Mouse (Mus musculus) megakaryocyte progenitor cell, adult 5-6 weeks (primary cell): ENCODE results near the gene Ebna1bp2. TPM values are rescaled to one million over a fixed set of nuclear protein-coding genes. Genes with fewer than 3 reads are reported as not detected.

ENCODE experiments used
- ATAC-seq: replicated peaks from 2 replicates; pipeline ENCODE4 v1.8.0; 2016; ENCODE audit warnings: mild to moderate bottlenecking, moderate TSS enrichment, inconsistent platforms; ENCODE audit not compliant: poor library complexity
- total RNA-seq, 2 experiments: library from RNA; stranded (forward) in 1 of 2; stranded (reverse) in 1 of 2; fragments of 157-497, 149-512 nt in 1 of 2; fragments of 200-1000 nt in 1 of 2; gene quantifications; 2 replicates each; pipeline versions ENCODE4 v1.2.3 to v1.2.4; 2015 to 2017

Gene Ebna1bp2
- total RNA-seq (2015) (144 and 146 TPM in 2 replicates), total RNA-seq (2017) (133 and 168 TPM in 2 replicates)

GRCm38 (mm10) chr4:118620279-118620966, at the start of gene Ebna1bp2, which contains the start of gene Cfap57:
TSS of gene Ebna1bp2 (plus strand) at chr4:118620799.
TSS of gene Cfap57 (minus strand) at chr4:118620777.
- peak; percentile 94 for ATAC-seq

GRCm38 (mm10) chr4:118571441-118571840, 49.2 kb upstream of the Ebna1bp2 start:
- ATAC-seq: no peak

DNA sequence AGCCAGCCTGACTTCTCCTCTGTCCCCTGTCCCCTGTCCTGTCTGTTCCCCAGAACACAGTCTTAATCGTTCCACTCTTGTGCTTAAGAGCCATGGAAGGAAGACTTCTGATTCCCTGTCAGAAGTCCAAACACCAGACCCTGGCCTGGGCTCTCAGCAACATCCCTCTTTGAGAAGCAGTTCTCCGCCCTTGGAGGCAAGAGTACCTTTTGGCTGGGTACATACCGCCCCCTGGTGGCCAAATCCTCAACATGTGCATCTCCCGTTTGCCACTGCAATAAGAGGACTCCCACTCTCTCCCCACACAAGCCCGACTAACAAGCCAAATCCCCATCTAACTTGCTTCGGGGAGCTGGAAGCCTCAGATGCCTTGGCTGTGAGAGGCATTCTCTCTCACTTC, 44.5 kb upstream of the Ebna1bp2 start:
- ATAC-seq: peak; percentile 84

DNA sequence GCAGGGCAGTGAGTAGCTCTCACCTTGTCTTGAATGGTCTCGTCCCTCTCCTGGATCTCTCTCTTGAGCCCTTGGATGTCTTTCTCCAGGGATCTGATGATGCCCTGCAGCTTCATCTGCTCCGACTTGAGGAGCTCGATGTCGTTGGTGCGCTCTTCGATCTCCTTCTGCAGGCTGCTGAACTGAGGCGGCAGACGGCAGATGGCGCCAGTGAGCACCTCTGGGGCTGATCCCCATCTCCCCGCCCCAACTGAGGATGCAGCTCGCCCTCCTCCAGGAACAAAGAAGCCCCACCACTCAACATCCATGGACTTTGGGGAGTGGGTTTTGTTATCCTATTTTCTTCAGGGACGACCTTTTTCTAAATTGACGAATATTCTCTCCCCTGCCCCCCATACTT, 41.3 kb upstream of the Ebna1bp2 start:
- peak; percentile 67 for ATAC-seq

DNA sequence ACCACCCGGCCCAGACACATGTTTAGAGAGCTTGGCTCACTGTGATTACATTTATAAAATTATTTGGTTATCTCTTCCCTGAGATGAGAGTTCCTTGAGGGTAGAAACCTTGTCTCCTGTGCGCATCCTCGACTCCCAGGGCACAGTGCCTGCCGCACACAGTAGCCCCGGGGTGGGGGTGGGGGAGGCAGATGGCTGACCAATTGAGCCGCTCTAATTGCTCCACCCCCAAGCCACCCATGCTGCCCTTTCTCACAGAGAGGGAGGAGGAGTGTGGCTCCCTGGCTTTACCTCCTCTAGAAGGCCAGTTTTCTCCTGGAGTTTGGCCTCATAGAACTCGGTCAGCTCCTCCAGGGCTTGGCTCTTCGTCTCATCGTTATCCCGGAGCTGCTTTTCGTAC, 39.1 kb upstream of the Ebna1bp2 start:
- no peak for ATAC-seq

- ATAC-seq: no peak
These were observed 38.0 kb upstream of the Ebna1bp2 start for GRCm38 (mm10) chr4:118582629-118583028.

DNA sequence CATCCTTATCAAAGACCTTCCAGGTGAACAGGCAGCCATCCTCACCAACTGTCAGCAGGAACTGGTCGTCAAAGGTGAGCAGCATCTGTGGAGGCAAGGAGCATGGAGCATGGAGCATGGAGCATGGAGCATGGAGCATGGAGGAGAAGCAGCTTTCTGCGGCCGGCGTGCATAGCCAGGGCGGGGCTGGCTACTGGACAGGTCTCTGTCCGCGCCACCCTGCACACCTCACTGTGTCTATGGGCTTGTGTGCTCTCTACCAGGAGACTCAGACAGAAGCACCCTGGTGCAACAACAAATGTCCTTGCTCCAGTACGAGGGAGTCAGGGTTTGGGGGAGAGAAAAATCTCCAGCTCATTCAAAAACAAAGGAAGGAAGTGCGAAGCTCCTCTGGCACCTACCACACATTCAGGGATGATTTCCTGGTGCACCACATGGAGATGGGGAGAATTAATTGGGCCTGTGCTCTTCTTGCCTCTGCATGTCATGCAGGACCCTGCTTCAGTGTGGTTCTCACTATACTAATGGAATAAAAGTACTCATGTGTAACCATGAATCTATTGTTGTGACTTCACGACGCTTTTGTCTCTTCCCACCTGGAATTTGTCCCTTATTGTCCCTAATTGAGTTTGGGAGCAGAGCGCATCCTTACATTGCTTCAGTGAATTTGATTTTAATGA, 31.4 kb upstream of the Ebna1bp2 start:
- no peak for ATAC-seq

DNA sequence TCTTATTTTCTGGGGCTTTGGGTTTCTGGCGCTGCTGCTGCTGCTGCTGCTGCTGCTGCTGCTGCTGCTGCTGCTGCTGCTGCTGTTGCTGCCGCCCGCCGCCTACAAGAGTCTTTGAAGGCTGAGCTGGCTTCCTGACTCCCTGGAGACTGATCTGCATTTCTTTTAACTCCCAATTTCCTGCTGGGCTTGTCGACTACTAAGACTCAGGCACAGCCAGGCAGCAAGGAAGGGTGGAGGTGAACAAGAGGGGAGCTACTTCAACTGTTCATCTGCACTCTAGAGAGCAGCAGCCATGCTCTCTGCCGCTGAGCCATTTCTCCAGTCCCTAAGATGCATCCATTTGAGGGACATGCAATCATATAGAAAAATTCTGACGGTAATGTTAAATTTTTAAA, 30.9 kb upstream of the Ebna1bp2 start:
- no peak for ATAC-seq

GRCm38 (mm10) chr4:118604065-118604464, 16.5 kb upstream of the Ebna1bp2 start:
- peak; percentile 63 for ATAC-seq

DNA sequence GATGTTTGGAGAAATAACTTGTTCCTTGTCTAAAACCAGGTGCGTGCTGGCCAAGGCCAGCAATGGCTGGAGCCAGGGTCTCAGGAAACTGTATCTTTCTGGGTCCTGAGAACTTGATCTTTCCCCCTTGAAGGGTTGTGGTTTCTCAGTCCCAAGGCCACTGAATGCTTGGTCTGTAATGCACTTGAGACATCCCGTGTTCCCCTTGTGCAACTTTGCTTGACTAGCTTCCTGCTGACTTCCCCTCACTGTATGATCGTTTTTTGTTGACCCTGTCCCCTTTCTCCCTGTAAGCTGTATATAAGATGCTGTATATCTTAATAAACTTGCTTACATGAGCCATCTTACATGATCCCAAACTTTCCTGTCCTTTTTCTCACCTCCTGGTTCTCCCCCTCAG, 10.8 kb upstream of the Ebna1bp2 start:
- ATAC-seq: peak; percentile 83

- ATAC-seq: peak; percentile 43; the same call in 1 of the 2 replicates
These were observed 8.0 kb upstream of the Ebna1bp2 start for GRCm38 (mm10) chr4:118612619-118613018.

DNA sequence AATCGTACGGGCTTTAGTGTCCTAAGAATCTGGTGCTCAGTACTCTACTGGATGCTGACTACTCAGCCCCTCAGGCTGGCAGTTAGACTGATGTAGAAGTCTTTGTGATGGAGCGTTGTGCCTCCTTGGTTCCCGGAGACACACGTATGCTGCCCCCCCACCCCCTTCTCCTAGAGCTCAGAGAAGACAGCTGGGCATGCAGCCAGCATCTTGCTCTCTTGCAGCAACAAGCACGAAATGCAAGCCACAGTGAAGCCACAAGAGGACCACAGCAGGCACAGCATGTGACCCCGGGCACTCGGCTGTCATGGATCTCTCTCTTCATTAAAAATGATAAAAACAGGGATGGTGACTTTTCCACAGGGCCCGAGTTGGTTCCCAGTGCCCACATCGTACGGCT, 5.2 kb upstream of the Ebna1bp2 start:
- 0 out of 2 replicates have a peak, but pooled peaks have one; percentile 29 for ATAC-seq

DNA sequence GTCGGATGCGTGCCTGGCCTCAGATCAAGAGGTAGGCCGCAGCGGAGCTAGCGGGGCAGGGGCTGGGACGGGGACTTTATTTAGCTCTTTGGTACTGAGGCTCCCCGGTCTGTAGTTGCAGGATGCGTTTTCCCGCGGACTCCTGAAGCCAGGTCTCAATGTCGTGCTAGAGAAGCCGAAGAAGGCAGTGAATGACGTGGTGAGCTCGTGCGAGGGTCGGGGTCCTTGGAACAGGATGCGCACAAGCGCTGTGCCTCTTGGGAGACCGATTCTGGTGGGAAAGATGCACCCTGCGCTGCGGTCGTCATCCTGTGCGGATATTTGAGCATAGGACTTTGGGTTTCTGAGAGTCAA, 345 bp downstream of the Ebna1bp2 start:
- peak; percentile 18 for ATAC-seq

GRCm38 (mm10) chr4:118621781-118622180, 1.2 kb downstream of the Ebna1bp2 start:
- ATAC-seq: peak; percentile 64

DNA sequence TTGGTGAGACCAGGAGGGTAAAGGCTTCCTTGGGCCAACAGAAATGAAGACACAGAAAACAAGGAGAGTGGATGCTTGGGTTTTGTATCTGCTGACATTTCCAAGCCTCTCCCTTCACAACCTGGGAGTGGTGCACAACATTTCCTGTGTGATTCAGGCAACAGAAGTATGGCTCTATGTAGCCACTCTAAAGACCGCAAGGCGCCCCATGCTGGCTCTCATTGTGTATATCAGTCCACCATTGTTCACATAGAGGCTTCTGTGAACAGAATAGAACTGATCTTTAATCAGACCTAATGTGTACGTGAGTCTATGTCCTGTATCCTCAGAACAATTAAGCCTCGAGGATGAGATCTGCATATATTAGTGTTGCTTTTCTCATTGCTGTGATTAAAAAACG, 9.7 kb downstream of the Ebna1bp2 start:
- ATAC-seq: no peak

DNA sequence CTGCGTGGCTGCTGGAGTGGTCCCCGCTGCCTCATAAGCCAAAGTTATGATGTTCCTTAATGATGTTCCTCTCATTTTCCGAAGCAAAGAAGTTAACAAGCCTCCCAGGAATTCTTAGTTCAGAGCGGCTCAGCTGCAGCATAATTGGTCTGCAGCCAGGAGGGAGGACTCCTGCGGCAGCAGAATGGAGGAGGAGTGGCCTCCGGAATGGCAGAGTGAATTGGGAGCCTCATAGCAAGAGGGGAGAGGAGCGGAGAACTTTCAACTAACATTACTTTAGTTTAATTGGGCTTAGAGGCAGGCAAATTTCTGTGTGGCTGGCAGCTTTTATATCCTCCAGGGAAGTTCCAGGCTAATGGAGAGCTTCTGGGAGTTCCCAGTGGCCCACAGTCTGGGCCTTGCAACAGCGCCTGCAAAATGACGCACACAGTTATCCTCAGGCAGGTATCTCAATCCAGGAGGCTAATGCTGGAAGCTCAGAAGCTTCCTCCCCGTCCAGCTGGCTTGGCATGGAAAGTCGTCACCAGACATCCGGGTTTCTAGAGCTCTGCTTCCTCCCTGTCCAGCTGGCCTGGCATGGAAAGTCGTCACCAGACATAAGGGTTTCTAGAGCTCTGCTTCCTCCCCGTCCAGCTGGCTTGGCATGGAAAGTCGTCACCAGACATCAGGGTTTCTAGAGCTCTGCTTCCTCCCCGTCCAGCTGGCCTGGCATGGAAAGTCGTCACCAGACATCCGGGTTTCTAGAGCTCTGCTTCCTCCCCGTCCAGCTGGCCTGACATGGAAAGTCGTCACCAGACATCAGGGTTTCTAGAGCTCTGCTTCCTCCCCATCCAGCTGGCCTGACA, 22.0 kb downstream of the Ebna1bp2 start:
- no peak for ATAC-seq

GRCm38 (mm10) chr4:118645234-118645633, 24.6 kb downstream of the Ebna1bp2 start:
- ATAC-seq: peak; percentile 80

GRCm38 (mm10) chr4:118658652-118659051, 38.1 kb downstream of the Ebna1bp2 start, which contains the start of gene Olfr62:
TSS of gene Olfr62 (plus strand) at chr4:118658952.
- no peak for ATAC-seq
